Mouse (Mus musculus): ENCODE results near the gene Tlr9.

GRCm38 (mm10) chr9:106263381-106263924 lies 41.1 kb downstream of the Tlr9 start:
- TF ChIP-seq POLR2A (IDR thresholded peaks at IDR 0.05; ENCODE audit: control insufficient read depth in 1 of 2, insufficient read depth in 1 of 2, low read depth in 1 of 2, low read length in 2 of 2, poor library complexity in 1 of 2) (no peak), ZMIZ1 (IDR thresholded peaks at IDR 0.05; ENCODE audit: low read depth, low read length) (no peak), CTCF (IDR thresholded peaks at IDR 0.05 in 2 of 3, conservative IDR thresholded peaks at IDR 0.05 in 1 of 3; ENCODE audit: control insufficient read depth in 1 of 3, insufficient read depth in 1 of 3, low read depth in 2 of 3, low read length in 3 of 3, poor library complexity in 1 of 3, severe bottlenecking in 1 of 3) (no peak), USF1 (IDR thresholded peaks at IDR 0.05; ENCODE audit: low read depth, low read length) (no peak), EP300 (IDR thresholded peaks at IDR 0.05; ENCODE audit: low read depth in 1 of 2, low read length in 2 of 2) (no peak), MAX (IDR thresholded peaks at IDR 0.05; ENCODE audit: low read length) (no peak), UBTF (IDR thresholded peaks at IDR 0.05; ENCODE audit: borderline replicate concordance, insufficient read depth, low read depth, low read length) (no peak), MYC (IDR thresholded peaks at IDR 0.05; ENCODE audit: low read depth, low read length) (no peak)

All from MEL (cell line).